Mouse (Mus musculus) embryo, embryonic 11 days (tissue): ENCODE data around the gene Yipf2.

Source experiments
- DNase-seq: peaks from one replicate; pipeline ENCODE4 v3.0.0-alpha.2; 2015

The Yipf2 gene

GRCm38 (mm10) chr9:21592703-21593121, at the start of gene Yipf2, which contains the start of gene Timm29:
Yipf2 (minus strand) TSS chr9:21592828.
Timm29 (plus strand) TSS chr9:21592722.
- peak; percentile 97 for DNase-seq

- DNase-seq, result no peak
Measured at GRCm38 (mm10) chr9:21639031-21639430, 46.4 kb upstream of the Yipf2 start.

- DNase-seq, result peak; percentile 7
Measured at GRCm38 (mm10) chr9:21635639-21636038, 43.0 kb upstream of the Yipf2 start.

GRCm38 (mm10) chr9:21633106-21633505, 40.5 kb upstream of the Yipf2 start:
- DNase-seq, result no peak

- DNase-seq, result peak; percentile 41
Measured at GRCm38 (mm10) chr9:21630673-21631072, 38.0 kb upstream of the Yipf2 start.

GRCm38 (mm10) chr9:21627145-21627795, 34.6 kb upstream of the Yipf2 start:
- DNase-seq, result no peak

GRCm38 (mm10) chr9:21626571-21626970, 33.9 kb upstream of the Yipf2 start:
- DNase-seq, result no peak

GRCm38 (mm10) chr9:21625342-21626339, 33.0 kb upstream of the Yipf2 start:
- no peak for DNase-seq

GRCm38 (mm10) chr9:21622676-21623075, 30.0 kb upstream of the Yipf2 start:
- no peak for DNase-seq

GRCm38 (mm10) chr9:21620229-21620628, 27.6 kb upstream of the Yipf2 start:
- DNase-seq, result no peak

- DNase-seq, result peak; percentile 59
Measured at GRCm38 (mm10) chr9:21617066-21617465, 24.4 kb upstream of the Yipf2 start.

GRCm38 (mm10) chr9:21616232-21616781, 23.7 kb upstream of the Yipf2 start:
- DNase-seq, result peak; percentile 95

GRCm38 (mm10) chr9:21615617-21616231, 23.1 kb upstream of the Yipf2 start, which contains the start of gene Smarca4:
Smarca4 (plus strand) TSS chr9:21616169.
- DNase-seq, result peak; percentile 100

- no peak for DNase-seq
Measured at GRCm38 (mm10) chr9:21614864-21615616, 22.4 kb upstream of the Yipf2 start.

GRCm38 (mm10) chr9:21609861-21610260, 17.2 kb upstream of the Yipf2 start:
- no peak for DNase-seq

- DNase-seq, result no peak
Measured at GRCm38 (mm10) chr9:21606648-21607047, 14.0 kb upstream of the Yipf2 start.

- DNase-seq, result no peak
Measured at GRCm38 (mm10) chr9:21605865-21606264, 13.2 kb upstream of the Yipf2 start.

- no peak for DNase-seq
Measured at GRCm38 (mm10) chr9:21604119-21604518, 11.5 kb upstream of the Yipf2 start.

- peak; percentile 83 for DNase-seq
Measured at GRCm38 (mm10) chr9:21601722-21602399, 9.2 kb upstream of the Yipf2 start.

- DNase-seq, result no peak
Measured at GRCm38 (mm10) chr9:21601073-21601472, 8.4 kb upstream of the Yipf2 start.

GRCm38 (mm10) chr9:21600186-21600585, 7.6 kb upstream of the Yipf2 start:
- DNase-seq, result no peak

- DNase-seq, result peak; percentile 49
Measured at GRCm38 (mm10) chr9:21598198-21598597, 5.6 kb upstream of the Yipf2 start.
